Mouse (Mus musculus): Measurements from ENCODE around the gene Nostrin.

GRCm38 (mm10) chr2:69134186-69134585 is 1.4 kb upstream of the Nostrin start:
- TF ChIP-seq MAX (IDR thresholded peaks at IDR 0.05; ENCODE audit: low read length), result no peak
- TF ChIP-seq GATA1 (IDR thresholded peaks at IDR 0.05; ENCODE audit: low read depth, low read length), result no peak
- no peak for TF ChIP-seq POLR2A (IDR thresholded peaks at IDR 0.05; ENCODE audit: control insufficient read depth in 1 of 2, insufficient read depth in 1 of 2, low read depth in 1 of 2, low read length in 2 of 2, poor library complexity in 1 of 2)
- TF ChIP-seq TBP (IDR thresholded peaks at IDR 0.05; ENCODE audit: low read depth, low read length), result no peak
- TF ChIP-seq EP300 (IDR thresholded peaks at IDR 0.05; ENCODE audit: low read depth in 1 of 2, low read length in 2 of 2), result no peak
